Mouse (Mus musculus): ENCODE measurements around the gene Synpo2l. TPM values are rescaled to one million over a fixed set of nuclear protein-coding genes. Genes with fewer than 3 reads are reported as not detected.

Synpo2l gene
- polyA plus RNA-seq, 1 experiment, result 4.3 TPM

GRCm38 (mm10) chr14:20615075-20615474, 53.1 kb downstream of the Synpo2l start:
- DNase-seq, result no peak
- Histone ChIP-seq H3K4me1 (ENCODE audit: control insufficient read depth, insufficient read depth, low read length) (peaks cover 8% of the 10 kb centered on the region), H3K4me3 (replicated peaks; ENCODE audit: extremely low read depth, low read depth, low read length) (no peak overlapping the region)
- 94% methylated on average over 2 of the region's 2 CpGs for WGBS
- TF ChIP-seq CTCF (IDR thresholded peaks at IDR 0.05; ENCODE audit: insufficient read depth, low read length) (no peak), POLR2A (IDR thresholded peaks at IDR 0.05; ENCODE audit: borderline replicate concordance, extremely low read depth, low read depth, low read length) (no peak)

GRCm38 (mm10) chr14:20612820-20613219, 55.3 kb downstream of the Synpo2l start:
- Histone ChIP-seq H3K4me3 (replicated peaks; ENCODE audit: extremely low read depth, low read depth, low read length) (no peak overlapping the region), H3K4me1 (ENCODE audit: control insufficient read depth, insufficient read depth, low read length) (peaks cover 12% of the 10 kb centered on the region)
- DNase-seq, result no peak
- 79% methylated on average over 1 of the region's 1 CpGs for WGBS
- TF ChIP-seq CTCF (IDR thresholded peaks at IDR 0.05; ENCODE audit: insufficient read depth, low read length) (no peak), POLR2A (IDR thresholded peaks at IDR 0.05; ENCODE audit: borderline replicate concordance, extremely low read depth, low read depth, low read length) (no peak)

GRCm38 (mm10) chr14:20610146-20610545, 58.0 kb downstream of the Synpo2l start:
- Histone ChIP-seq H3K4me3 (replicated peaks; ENCODE audit: extremely low read depth, low read depth, low read length) (peak overlapping the region; percentile 31), H3K4me1 (ENCODE audit: control insufficient read depth, insufficient read depth, low read length) (peaks cover 8% of the 10 kb centered on the region)
- no peak for TF ChIP-seq CTCF (IDR thresholded peaks at IDR 0.05; ENCODE audit: insufficient read depth, low read length)
- TF ChIP-seq POLR2A (IDR thresholded peaks at IDR 0.05; ENCODE audit: borderline replicate concordance, extremely low read depth, low read depth, low read length), result peak; percentile 43; the same call in 1 of the 2 replicates
- 43% methylated on average over 4 of the region's 4 CpGs for WGBS
- peak; percentile 72 for DNase-seq

- TF ChIP-seq CTCF (IDR thresholded peaks at IDR 0.05; ENCODE audit: insufficient read depth, low read length), result no peak
- no peak for TF ChIP-seq POLR2A (IDR thresholded peaks at IDR 0.05; ENCODE audit: borderline replicate concordance, extremely low read depth, low read depth, low read length)
- H3K4me1 ChIP-seq (ENCODE audit: control insufficient read depth, insufficient read depth, low read length), result peaks cover 8% of the 10 kb centered on the region
- DNase-seq, result no peak
- H3K4me3 ChIP-seq (replicated peaks; ENCODE audit: extremely low read depth, low read depth, low read length), result no peak overlapping the region
- 48% methylated on average over 3 of the region's 3 CpGs for WGBS
Observed at GRCm38 (mm10) chr14:20609519-20609918, 58.6 kb downstream of the Synpo2l start.

Other genes with a start within 250 kb of the Synpo2l start
- gene Cfap70, start 216.1 kb downstream of the Synpo2l start, polyA plus RNA-seq (2012; rRNA removed), result 1.4 and 1.7 TPM in 2 replicates
- 83.1 and 88.9 TPM in 2 replicates for gene Anxa7, start 188.2 kb downstream of the Synpo2l start, polyA plus RNA-seq (2012; rRNA removed)
- 0.42 and 2.6 TPM in 2 replicates for gene Mss51, start 171.5 kb downstream of the Synpo2l start, polyA plus RNA-seq (2012; rRNA removed)
- gene Ppp3cb, start 121.8 kb downstream of the Synpo2l start, polyA plus RNA-seq (2012; rRNA removed), result 6.5 and 14.2 TPM in 2 replicates
- 14.9 and 17.6 TPM in 2 replicates for gene Usp54, start 27.3 kb downstream of the Synpo2l start, polyA plus RNA-seq (2012; rRNA removed)
- 19.8 TPM in 1 of 2 replicates, not detected in the other for gene Myoz1, start 11.8 kb downstream of the Synpo2l start, polyA plus RNA-seq (2012; rRNA removed)
- gene Sec24c, start 6.0 kb upstream of the Synpo2l start, polyA plus RNA-seq (2012; rRNA removed), result 175 TPM in 2 replicates
- gene Fut11, start 26.6 kb upstream of the Synpo2l start, polyA plus RNA-seq (2012; rRNA removed), result 24.8 and 34.9 TPM in 2 replicates
- gene Chchd1, start 34.7 kb upstream of the Synpo2l start, polyA plus RNA-seq (2012; rRNA removed), result 19.7 and 23.2 TPM in 2 replicates
- 221 and 236 TPM in 2 replicates for gene Zswim8, start 39.2 kb upstream of the Synpo2l start, polyA plus RNA-seq (2012; rRNA removed)
- gene Ndst2, start 66.2 kb upstream of the Synpo2l start, polyA plus RNA-seq (2012; rRNA removed), result 36.9 and 44.0 TPM in 2 replicates
- gene Camk2g, start 125.7 kb upstream of the Synpo2l start, polyA plus RNA-seq (2012; rRNA removed), result 30.1 and 30.9 TPM in 2 replicates
- 2.2 and 6.1 TPM in 2 replicates for gene Plau, start 168.3 kb upstream of the Synpo2l start, polyA plus RNA-seq (2012; rRNA removed)

Measured in lung, adult 2 months (tissue).